Mouse (Mus musculus) embryonic facial prominence, embryonic 15.5 days (tissue): ENCODE data around the gene Ripply3. TPM values are rescaled to one million over a fixed set of nuclear protein-coding genes. Genes with fewer than 3 reads are reported as not detected.
A peak's percentile ranks its signal among the peaks of the same experiment; 100 is the strongest.

Source experiments
- ATAC-seq: fragments of 200-750 bp; cut with Nextera tagmentation; 2 replicates; pipeline ENCODE4 v1.8.0; 2017; ENCODE audit warnings: low read depth, moderate TSS enrichment; ENCODE audit not compliant: insufficient number of reproducible peaks, low FRiP score, low TSS enrichment
- H3K27ac ChIP-seq: fragments of 300-500 bp; sonication (generic); replicated peaks from 2 replicates; pipeline ENCODE4 v1.5.1; 2015; ENCODE audit warnings: mild to moderate bottlenecking, inconsistent platforms
- H3K27me3 ChIP-seq: fragments of 300-500 bp; sonication (generic); 2 replicates; pipeline ENCODE4 v1.6.1; 2015; ENCODE audit warnings: inconsistent platforms
- H3K36me3 ChIP-seq: fragments of 300-500 bp; sonication (generic); 2 replicates; pipeline ENCODE4 v1.6.1; 2015; ENCODE audit warnings: mild to moderate bottlenecking, inconsistent platforms
- H3K4me1 ChIP-seq: fragments of 300-500 bp; sonication (generic); 2 replicates; pipeline ENCODE4 v1.6.1; 2015; ENCODE audit warnings: inconsistent platforms
- H3K4me2 ChIP-seq: fragments of 300-500 bp; sonication (generic); replicated peaks from 2 replicates; pipeline ENCODE4 v1.6.1; 2015; ENCODE audit warnings: mild to moderate bottlenecking, inconsistent platforms
- H3K4me3 ChIP-seq: fragments of 300-500 bp; sonication (generic); replicated peaks from 2 replicates; pipeline ENCODE4 v1.5.1; 2015; ENCODE audit warnings: mild to moderate bottlenecking, inconsistent platforms
- H3K9ac ChIP-seq: fragments of 300-500 bp; sonication (generic); 2 replicates; pipeline ENCODE4 v1.6.1; 2015; ENCODE audit warnings: inconsistent platforms
- H3K9me3 ChIP-seq: fragments of 300-500 bp; sonication (generic); replicated peaks from 2 replicates; pipeline ENCODE4 v1.6.1; 2016; ENCODE audit warnings: inconsistent platforms
- WGBS: fragments of 180-500 bp; shearing (Covaris S2); methylation state at CpG from one replicate; pipeline ENCODE4 v1.1.7; 2015; 5-methylcytosine and 5-hydroxymethylcytosine counted together
- polyA plus RNA-seq: library from polyadenylated mRNA; unstranded; fragments of >200 nt; fragmentation: Nextera tagmentation; extraction: Ambion mirVana; gene quantifications from 2 replicates; pipeline ENCODE4 v1.2.1, GENCODE M21; 2015

The Ripply3 gene
- 4.6 and 6.0 TPM in 2 replicates for polyA plus RNA-seq

DNA sequence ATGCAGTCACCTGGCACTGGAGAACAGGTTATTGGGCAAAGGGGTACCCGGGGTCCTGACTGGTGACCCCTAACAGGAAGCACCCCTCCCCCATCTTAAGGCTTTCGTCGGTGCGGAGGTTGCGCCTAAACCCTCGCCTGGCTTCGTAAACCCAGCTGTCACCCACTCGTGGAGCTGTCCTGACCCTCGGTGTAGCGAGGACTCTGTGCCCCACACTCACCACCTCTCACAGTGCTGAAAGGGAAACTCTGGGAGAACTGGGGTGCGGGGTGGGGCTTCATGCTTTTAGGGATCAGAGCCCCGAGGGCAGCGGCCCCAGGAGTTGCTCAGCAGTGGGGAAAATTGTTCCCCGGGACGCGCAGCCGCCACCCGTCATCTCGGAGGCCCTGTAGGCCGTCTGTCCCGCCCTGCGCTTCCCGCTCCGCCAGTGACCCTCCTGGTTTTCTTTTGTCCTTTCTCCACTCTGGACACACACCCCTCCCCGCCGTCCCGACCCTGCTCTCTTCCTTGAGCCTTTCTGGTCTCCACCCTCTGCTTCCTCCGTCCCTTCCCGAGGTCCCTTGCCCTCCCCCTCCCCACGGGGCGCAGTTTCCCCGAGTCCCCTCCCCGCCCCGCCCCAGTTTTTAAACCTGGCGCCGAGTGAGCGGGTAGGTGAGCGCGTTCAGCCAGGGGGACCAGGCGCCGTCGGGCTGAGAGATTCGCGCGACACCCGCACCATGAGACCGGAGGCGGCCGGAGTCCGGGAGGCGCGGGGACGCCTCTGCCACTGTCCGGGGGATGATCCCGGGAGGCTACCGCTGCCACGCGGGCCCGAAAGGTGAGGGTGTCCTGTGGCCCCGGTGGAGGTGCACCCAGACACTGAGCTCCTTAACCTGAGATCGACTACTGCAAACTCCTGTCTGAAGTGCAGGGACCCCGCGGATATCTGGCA lies at the start of gene Ripply3:
Gene Ripply3 (plus strand): TSS at position 640 of the 931 bp plus-strand sequence.
- Histone ChIP-seq H3K36me3 (no peaks in the 10 kb centered on the region), H3K9ac (peak within 1 kb of the TSS; percentile 28), H3K4me1 (peaks cover 22% of the 10 kb centered on the region; the same call in 1 of the 2 replicates), H3K9me3 (no peaks in the 10 kb centered on the region), H3K4me3 (peak within 1 kb of the TSS; percentile 48), H3K4me2 (peak within 1 kb of the TSS; percentile 84), H3K27ac (no peak within 1 kb of the TSS), H3K27me3 (peaks cover 20% of the 10 kb centered on the region)
- ATAC-seq = 0 out of 2 replicates have a peak, but pooled peaks have one; percentile 23
- 1% methylated on average over 63 of the region's 63 CpGs for WGBS

DNA sequence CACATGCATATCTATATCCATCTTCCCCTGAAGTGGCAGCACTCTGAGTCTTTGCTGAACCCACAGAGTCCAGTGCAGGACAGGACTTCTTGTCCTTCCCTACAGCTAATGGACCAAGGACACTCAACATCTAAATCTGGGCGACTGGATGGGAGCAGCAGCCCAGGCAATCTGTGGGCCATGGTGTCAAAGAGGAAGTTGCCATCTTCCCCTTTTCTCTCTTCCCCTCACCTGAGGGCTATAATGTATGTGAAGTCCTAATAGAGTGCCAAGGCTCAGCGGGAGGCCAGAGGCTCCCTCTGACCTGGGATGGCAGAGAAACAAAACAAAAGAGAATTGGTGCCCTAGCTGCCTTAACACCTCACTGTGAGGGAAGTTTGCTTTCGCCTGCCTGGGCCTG lies 44.2 kb upstream of the Ripply3 start:
- Histone ChIP-seq H3K27ac (no peak overlapping the region), H3K4me1 (0 out of 2 replicates have a peak, but pooled peaks cover under 1% of the 10 kb centered on the region), H3K4me3 (no peak overlapping the region), H3K9ac (no peak overlapping the region), H3K9me3 (no peaks in the 10 kb centered on the region), H3K4me2 (no peak overlapping the region), H3K27me3 (no peaks in the 10 kb centered on the region), H3K36me3 (peaks cover 10% of the 10 kb centered on the region; the same call in 1 of the 2 replicates)
- no peak for ATAC-seq
- WGBS = 93% methylated on average over 3 of the region's 3 CpGs

DNA sequence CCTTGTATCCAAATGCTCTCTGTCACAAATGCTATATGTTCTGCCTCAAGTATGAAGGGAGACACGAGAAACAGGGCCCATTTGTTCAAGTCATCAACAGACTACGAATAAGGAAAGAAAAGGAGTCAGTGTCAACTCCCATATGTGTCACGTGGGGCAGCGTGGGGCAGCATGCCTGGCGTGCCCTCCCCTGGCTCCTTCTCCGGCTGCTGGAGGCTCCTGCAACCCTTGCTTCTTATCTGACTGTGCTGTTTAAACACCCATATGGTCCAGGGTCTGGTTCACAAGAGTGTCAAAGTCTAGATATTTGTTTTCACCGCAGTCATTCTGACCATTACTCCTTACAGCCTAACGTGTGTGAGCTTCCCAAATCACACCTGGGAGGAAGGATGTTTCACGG lies 40.4 kb upstream of the Ripply3 start:
- no peak overlapping the region for H3K4me3 ChIP-seq
- 78% methylated on average over 9 of the region's 9 CpGs for WGBS

GRCm38 (mm10) chr16:94289138-94290072 lies 38.8 kb upstream of the Ripply3 start:
- Histone ChIP-seq H3K9me3 (no peaks in the 10 kb centered on the region), H3K27me3 (no peaks in the 10 kb centered on the region), H3K4me1 (0 out of 2 replicates have a peak, but pooled peaks cover 8% of the 10 kb centered on the region), H3K4me3 (peak overlapping the region; percentile 87), H3K27ac (0 out of 2 replicates have a peak overlapping the region, but pooled peaks have one; percentile 28), H3K36me3 (no peaks in the 10 kb centered on the region), H3K9ac (peak overlapping the region; percentile 74), H3K4me2 (peak overlapping the region; percentile 98)
- WGBS = 10% methylated on average over 28 of the region's 39 CpGs
- ATAC-seq = no peak; the same call in none of the 2 replicates

More for the DNA sequence above, 40.4 kb upstream of the Ripply3 start:
- no peak for ATAC-seq
- Histone ChIP-seq H3K4me1 (0 out of 2 replicates have a peak, but pooled peaks cover 8% of the 10 kb centered on the region), H3K27me3 (no peaks in the 10 kb centered on the region), H3K9ac (no peak overlapping the region), H3K27ac (no peak overlapping the region), H3K4me2 (no peak overlapping the region), H3K9me3 (no peaks in the 10 kb centered on the region), H3K36me3 (0 out of 2 replicates have a peak, but pooled peaks cover under 1% of the 10 kb centered on the region)

- Histone ChIP-seq H3K36me3 (no peaks in the 10 kb centered on the region), H3K4me1 (0 out of 2 replicates have a peak, but pooled peaks cover 8% of the 10 kb centered on the region), H3K4me3 (peak overlapping the region; percentile 87), H3K27ac (0 out of 2 replicates have a peak overlapping the region, but pooled peaks have one; percentile 28), H3K4me2 (peak overlapping the region; percentile 98), H3K9me3 (no peaks in the 10 kb centered on the region), H3K9ac (peak overlapping the region; percentile 74), H3K27me3 (no peaks in the 10 kb centered on the region)
- peak; percentile 93 for ATAC-seq
- WGBS = 5% methylated on average over 48 of the region's 52 CpGs
Measured at GRCm38 (mm10) chr16:94290073-94290999, 37.9 kb upstream of the Ripply3 start.

DNA sequence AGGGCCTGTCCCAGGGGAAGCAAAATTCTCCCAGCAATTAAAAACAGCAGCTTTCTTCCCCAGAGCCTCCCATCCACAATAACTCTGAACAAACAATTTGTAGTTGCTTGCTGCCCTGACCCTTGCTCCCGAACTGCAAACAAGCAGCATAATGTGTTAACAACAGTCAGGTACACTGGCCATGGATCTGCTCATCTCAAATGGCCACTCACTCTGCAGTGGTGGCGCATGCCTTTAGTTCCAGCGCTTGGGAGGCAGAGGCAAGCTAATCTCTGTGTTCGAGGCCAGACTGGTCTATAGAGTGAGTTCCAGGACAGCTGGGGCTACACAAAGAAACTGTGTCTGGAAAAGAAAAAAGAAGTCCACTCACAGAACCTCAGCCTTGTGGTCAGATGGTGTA lies 37.1 kb upstream of the Ripply3 start:
- H3K4me2 ChIP-seq = no peak overlapping the region
- H3K27me3 ChIP-seq = no peaks in the 10 kb centered on the region
- 83% methylated on average over 4 of the region's 4 CpGs for WGBS
- H3K9ac ChIP-seq = no peak overlapping the region
- H3K4me3 ChIP-seq = no peak overlapping the region
- H3K27ac ChIP-seq = no peak overlapping the region
- H3K36me3 ChIP-seq = no peaks in the 10 kb centered on the region
- 0 out of 2 replicates have a peak, but pooled peaks cover 8% of the 10 kb centered on the region for H3K4me1 ChIP-seq
- no peaks in the 10 kb centered on the region for H3K9me3 ChIP-seq
- no peak for ATAC-seq

DNA sequence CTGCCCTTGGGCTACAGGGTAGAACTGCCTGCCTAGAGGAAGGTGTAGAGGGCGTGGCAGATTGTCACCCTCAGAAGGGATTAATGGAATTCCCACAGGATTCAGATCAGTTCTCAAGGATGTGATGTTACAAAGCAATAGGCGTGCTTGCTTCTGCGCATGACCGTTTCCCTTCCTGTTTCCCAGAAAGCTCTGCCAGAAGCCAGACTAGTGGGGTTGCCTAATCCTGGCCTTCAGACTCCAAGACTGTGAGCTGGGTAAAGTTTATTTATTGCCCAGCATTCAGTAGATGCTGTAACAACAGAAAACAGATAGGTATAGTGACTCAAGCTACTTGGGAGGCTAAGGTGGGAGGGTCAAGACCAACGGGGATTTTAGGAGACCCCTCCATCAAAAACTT lies 30.1 kb upstream of the Ripply3 start:
- 89% methylated on average over 5 of the region's 5 CpGs for WGBS
- no peak overlapping the region for H3K9ac ChIP-seq
- no peak for ATAC-seq

DNA sequence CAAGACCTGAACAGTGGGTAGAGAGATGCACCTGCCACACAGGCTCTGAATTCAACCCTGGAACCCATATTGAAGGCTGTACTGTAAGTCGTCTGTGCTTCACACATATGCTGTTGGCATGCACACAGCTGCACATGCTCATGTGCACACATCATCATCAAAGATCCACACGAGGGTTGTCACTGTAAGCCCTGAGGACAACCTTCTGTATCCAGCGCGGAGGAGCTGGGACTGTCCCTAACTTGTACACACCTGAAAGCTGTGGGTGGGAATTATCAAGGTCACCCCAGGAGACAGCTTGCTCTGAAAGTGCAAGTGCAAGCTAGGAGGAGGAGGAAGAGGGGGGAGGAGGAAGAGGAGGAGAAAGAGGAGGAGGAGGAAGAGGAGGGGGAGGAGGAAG lies 29.0 kb upstream of the Ripply3 start:
- Histone ChIP-seq H3K4me1 (peaks cover 14% of the 10 kb centered on the region), H3K27me3 (no peaks in the 10 kb centered on the region), H3K4me2 (no peak overlapping the region), H3K9me3 (no peaks in the 10 kb centered on the region), H3K9ac (no peak overlapping the region), H3K4me3 (no peak overlapping the region), H3K36me3 (no peaks in the 10 kb centered on the region), H3K27ac (no peak overlapping the region)
- WGBS = 53% methylated on average over 4 of the region's 4 CpGs
- no peak for ATAC-seq

More for the DNA sequence above, 30.1 kb upstream of the Ripply3 start:
- Histone ChIP-seq H3K4me3 (no peak overlapping the region), H3K27me3 (no peaks in the 10 kb centered on the region), H3K36me3 (no peaks in the 10 kb centered on the region), H3K4me1 (peaks cover 11% of the 10 kb centered on the region), H3K27ac (no peak overlapping the region), H3K4me2 (no peak overlapping the region), H3K9me3 (no peaks in the 10 kb centered on the region)

- H3K4me3 ChIP-seq = no peak overlapping the region
- 88% methylated on average over 4 of the region's 4 CpGs for WGBS
- no peak overlapping the region for H3K27ac ChIP-seq
- H3K4me2 ChIP-seq = no peak overlapping the region
- no peak for ATAC-seq
- peaks cover 14% of the 10 kb centered on the region for H3K4me1 ChIP-seq
- no peaks in the 10 kb centered on the region for H3K27me3 ChIP-seq
- H3K9ac ChIP-seq = no peak overlapping the region
- no peaks in the 10 kb centered on the region for H3K36me3 ChIP-seq
- H3K9me3 ChIP-seq = no peaks in the 10 kb centered on the region
Measured at GRCm38 (mm10) chr16:94301194-94301593, 27.0 kb upstream of the Ripply3 start.

GRCm38 (mm10) chr16:94301696-94302095 lies 26.5 kb upstream of the Ripply3 start:
- H3K36me3 ChIP-seq = no peaks in the 10 kb centered on the region
- no peak overlapping the region for H3K9ac ChIP-seq
- ATAC-seq = no peak
- H3K4me3 ChIP-seq = no peak overlapping the region
- no peaks in the 10 kb centered on the region for H3K9me3 ChIP-seq
- WGBS = 72% methylated on average over 5 of the region's 5 CpGs
- no peaks in the 10 kb centered on the region for H3K27me3 ChIP-seq
- no peak overlapping the region for H3K4me2 ChIP-seq
- no peak overlapping the region for H3K27ac ChIP-seq
- peaks cover 14% of the 10 kb centered on the region for H3K4me1 ChIP-seq
